Mouse (Mus musculus): ENCODE results near the gene Zfp994.
"Not testable (repeated sequence)": the region's sequence is repeated elsewhere in the genome, so short reads cannot be mapped to it uniquely, and the experiment has no call there.

The Zfp994 gene

GRCm38 (mm10) chr17:22225422-22226012, at the start of gene Zfp994:
Gene Zfp994, minus strand, starts transcription at chr17:22225616.
- peak; percentile 97 for DNase-seq

GRCm38 (mm10) chr17:22230701-22231100, 5.3 kb upstream of the Zfp994 start:
- not testable (repeated sequence) for DNase-seq

- peak; percentile 51 for DNase-seq
Observed at GRCm38 (mm10) chr17:22225015-22225414, 401 bp downstream of the Zfp994 start.

GRCm38 (mm10) chr17:22165722-22166294, 59.6 kb downstream of the Zfp994 start, which contains the start of gene Zfp947:
Gene Zfp947, minus strand, starts transcription at chr17:22166190.
- peak; percentile 66 for DNase-seq

GRCm38 (mm10) chr17:22165304-22165703, 60.1 kb downstream of the Zfp994 start:
- peak; percentile 8 for DNase-seq

- not testable (repeated sequence) for DNase-seq
Observed at GRCm38 (mm10) chr17:22153951-22154350, 71.5 kb downstream of the Zfp994 start.

Data from cerebellum, adult 9-10 months (tissue).